ENCODE assay signal across 28 mouse cellular contexts in genomic region chr1:82329954-82330247, GRCm38 (mm10). TPM values are rescaled to one million over a fixed set of nuclear protein-coding genes. Genes with fewer than 3 reads are reported as not detected.
DNase-seq lines count a peak whose midpoint lies in the region; ATAC-seq and TF ChIP-seq lines count a peak whose summit lies in the region.
"Had no signal": no experiment of that assay in that cellular context is flagged by ENCODE, and none has a peak within 500 bp of the region (broad histone marks: within the 10 kb centered on the region; RNA-seq: fewer than 3 reads in every experiment).

No protein-coding gene starts in this region.

- peak; percentile 74 for ATAC-seq in hindbrain, embryonic 11.5 days (ENCODE audit: low FRiP score)
- ATAC-seq in hindbrain, embryonic 13.5 days (ENCODE audit: low FRiP score): no peak
- peak; percentile 73 for ATAC-seq in midbrain, embryonic 11.5 days (ENCODE audit: low FRiP score)
- no peak for ATAC-seq in midbrain, postnatal 0 days (ENCODE audit: low FRiP score)
- ATAC-seq in midbrain, embryonic 15.5 days (replicated peaks): no peak
- ATAC-seq: CD4-positive, CD25-positive, alpha-beta regulatory T cell, adult 4 months; inflammation-experienced regulatory T-cells, adult 6 months; intestine, embryonic 16.5 days had no signal

- TF ChIP-seq CTCF in midbrain, postnatal 0 days (IDR thresholded peaks at IDR 0.05): no peak

- H3K9ac ChIP-seq in hindbrain, embryonic 11.5 days (ENCODE audit: low read depth, low read length): no peak overlapping the region
- no peak overlapping the region for H3K9ac ChIP-seq in hindbrain, embryonic 13.5 days
- no peak overlapping the region for H3K9ac ChIP-seq in midbrain, embryonic 11.5 days (ENCODE audit: low read length)
- no peak overlapping the region for H3K9ac ChIP-seq in midbrain, postnatal 0 days (replicated peaks; ENCODE audit: low read length, poor library complexity, severe bottlenecking)
- H3K9ac ChIP-seq in midbrain, embryonic 15.5 days: no peak overlapping the region
- H3K9ac ChIP-seq: embryonic facial prominence, embryonic 12.5 days; embryonic facial prominence, embryonic 15.5 days; forebrain, embryonic 15.5 days; heart, embryonic 12.5 days; heart, embryonic 15.5 days; hindbrain, embryonic 15.5 days had no signal

- no peaks in the 10 kb centered on the region for H3K36me3 ChIP-seq in hindbrain, embryonic 11.5 days (ENCODE audit: control insufficient read depth, insufficient read depth, low read length)
- H3K36me3 ChIP-seq in hindbrain, embryonic 13.5 days: no peaks in the 10 kb centered on the region
- no peaks in the 10 kb centered on the region for H3K36me3 ChIP-seq in midbrain, embryonic 11.5 days (ENCODE audit: control insufficient read depth, insufficient read depth, low read length)
- H3K36me3 ChIP-seq in midbrain, postnatal 0 days (ENCODE audit: insufficient read depth, low read length): no peaks in the 10 kb centered on the region
- no peaks in the 10 kb centered on the region for H3K36me3 ChIP-seq in midbrain, embryonic 15.5 days (replicated peaks)
- no peaks in the 10 kb centered on the region for H3K36me3 ChIP-seq in midbrain, embryonic 10.5 days
- H3K36me3 ChIP-seq: embryonic facial prominence, embryonic 12.5 days; embryonic facial prominence, embryonic 15.5 days; forebrain, embryonic 15.5 days; heart, embryonic 12.5 days; heart, embryonic 15.5 days; hindbrain, embryonic 15.5 days had no signal

- H3K4me3 ChIP-seq in hindbrain, embryonic 11.5 days (ENCODE audit: low read depth, low read length): no peak overlapping the region
- H3K4me3 ChIP-seq in hindbrain, embryonic 13.5 days: no peak overlapping the region
- no peak overlapping the region for H3K4me3 ChIP-seq in midbrain, embryonic 11.5 days (ENCODE audit: low read depth, low read length)
- H3K4me3 ChIP-seq in midbrain, postnatal 0 days (ENCODE audit: low read depth, low read length): no peak overlapping the region
- no peak overlapping the region for H3K4me3 ChIP-seq in midbrain, embryonic 15.5 days
- no peak overlapping the region for H3K4me3 ChIP-seq in midbrain, embryonic 10.5 days
- H3K4me3 ChIP-seq: embryonic facial prominence, embryonic 12.5 days; embryonic facial prominence, embryonic 15.5 days; forebrain, embryonic 15.5 days; heart, embryonic 12.5 days; heart, embryonic 15.5 days; hindbrain, embryonic 15.5 days had no signal

- H3K27ac ChIP-seq in hindbrain, embryonic 11.5 days (ENCODE audit: low read depth, low read length): 0 out of 2 replicates have a peak overlapping the region, but pooled peaks have one; percentile 30
- no peak overlapping the region for H3K27ac ChIP-seq in hindbrain, embryonic 13.5 days
- no peak overlapping the region for H3K27ac ChIP-seq in midbrain, embryonic 11.5 days (ENCODE audit: low read depth, low read length)
- H3K27ac ChIP-seq in midbrain, postnatal 0 days (ENCODE audit: low read depth, low read length): no peak overlapping the region
- H3K27ac ChIP-seq in midbrain, embryonic 15.5 days: 0 out of 2 replicates have a peak overlapping the region, but pooled peaks have one; percentile 5
- H3K27ac ChIP-seq in midbrain, embryonic 10.5 days (replicated peaks): no peak overlapping the region
- H3K27ac ChIP-seq: embryonic facial prominence, embryonic 12.5 days; embryonic facial prominence, embryonic 15.5 days; forebrain, embryonic 15.5 days; heart, embryonic 15.5 days; hindbrain, embryonic 15.5 days had no signal

- H3K4me1 ChIP-seq in hindbrain, embryonic 11.5 days (replicated peaks; ENCODE audit: control insufficient read depth, insufficient read depth, low read length): no peaks in the 10 kb centered on the region
- H3K4me1 ChIP-seq in hindbrain, embryonic 13.5 days (replicated peaks): 0 out of 2 replicates have a peak, but pooled peaks cover 2% of the 10 kb centered on the region
- H3K4me1 ChIP-seq in midbrain, embryonic 11.5 days (ENCODE audit: control insufficient read depth, insufficient read depth, low read length): peaks cover 2% of the 10 kb centered on the region; the same call in 1 of the 2 replicates
- no peaks in the 10 kb centered on the region for H3K4me1 ChIP-seq in midbrain, postnatal 0 days (ENCODE audit: insufficient read depth, low read length)
- H3K4me1 ChIP-seq in midbrain, embryonic 15.5 days: no peaks in the 10 kb centered on the region
- peaks cover 11% of the 10 kb centered on the region for H3K4me1 ChIP-seq in midbrain, embryonic 10.5 days
- H3K4me1 ChIP-seq: embryonic facial prominence, embryonic 12.5 days; embryonic facial prominence, embryonic 15.5 days; heart, embryonic 12.5 days; heart, embryonic 15.5 days; hindbrain, embryonic 15.5 days had no signal

- H3K27me3 ChIP-seq in hindbrain, embryonic 11.5 days (ENCODE audit: control insufficient read depth, insufficient read depth, low read length): no peaks in the 10 kb centered on the region
- H3K27me3 ChIP-seq in hindbrain, embryonic 13.5 days: no peaks in the 10 kb centered on the region
- no peaks in the 10 kb centered on the region for H3K27me3 ChIP-seq in midbrain, embryonic 11.5 days (ENCODE audit: control insufficient read depth, insufficient read depth, low read length)
- H3K27me3 ChIP-seq in midbrain, postnatal 0 days (ENCODE audit: insufficient read depth, low read length): no peaks in the 10 kb centered on the region
- H3K27me3 ChIP-seq in midbrain, embryonic 15.5 days (replicated peaks): no peaks in the 10 kb centered on the region
- H3K27me3 ChIP-seq in midbrain, embryonic 10.5 days (ENCODE audit: low read depth, poor library complexity, severe bottlenecking): no peaks in the 10 kb centered on the region
- H3K27me3 ChIP-seq: embryonic facial prominence, embryonic 12.5 days; embryonic facial prominence, embryonic 15.5 days; forebrain, embryonic 15.5 days; heart, embryonic 12.5 days; heart, embryonic 15.5 days; hindbrain, embryonic 15.5 days had no signal

- DNase-seq in hindbrain, embryonic 11.5 days (ENCODE audit: low spot score): no peak
- DNase-seq in midbrain, embryonic 11.5 days (ENCODE audit: low spot score, missing footprints): no peak
- DNase-seq in midbrain, postnatal 0 days (ENCODE audit: low spot score): no peak
- no peak for DNase-seq in midbrain, embryonic 10.5 days (ENCODE audit: low spot score)
- no peak for DNase-seq in thymus, postnatal 4 days
- DNase-seq: adrenal gland, adult 2 months; adrenal gland, postnatal 14 days; cerebellum, adult 11 months; cerebellum, adult 2 months; cerebellum, adult 9-11 months; cerebellum, postnatal 25 days; gastrocnemius, postnatal 25 days; heart, adult 18-20 months; heart, postnatal 10 days; heart, postnatal 36 days had no signal

- no peak overlapping the region for H3K4me2 ChIP-seq in hindbrain, embryonic 11.5 days (replicated peaks; ENCODE audit: low read depth, low read length)
- H3K4me2 ChIP-seq in hindbrain, embryonic 13.5 days: no peak overlapping the region
- H3K4me2 ChIP-seq in midbrain, embryonic 11.5 days: no peak overlapping the region
- no peak overlapping the region for H3K4me2 ChIP-seq in midbrain, postnatal 0 days (ENCODE audit: low read depth, low read length, poor library complexity, severe bottlenecking)
- H3K4me2 ChIP-seq in midbrain, embryonic 15.5 days: no peak overlapping the region
- H3K4me2 ChIP-seq: embryonic facial prominence, embryonic 12.5 days; embryonic facial prominence, embryonic 15.5 days; forebrain, embryonic 15.5 days; heart, embryonic 12.5 days; heart, embryonic 15.5 days; hindbrain, embryonic 15.5 days had no signal

- no peaks in the 10 kb centered on the region for H3K9me3 ChIP-seq in hindbrain, embryonic 11.5 days (ENCODE audit: control insufficient read depth, low read length)
- H3K9me3 ChIP-seq in hindbrain, embryonic 13.5 days: no peaks in the 10 kb centered on the region
- H3K9me3 ChIP-seq in midbrain, embryonic 11.5 days (ENCODE audit: control insufficient read depth, low read length): no peaks in the 10 kb centered on the region
- H3K9me3 ChIP-seq in midbrain, postnatal 0 days (ENCODE audit: low read length): no peaks in the 10 kb centered on the region
- no peaks in the 10 kb centered on the region for H3K9me3 ChIP-seq in midbrain, embryonic 15.5 days
- H3K9me3 ChIP-seq in midbrain, embryonic 10.5 days (replicated peaks): no peaks in the 10 kb centered on the region
- H3K9me3 ChIP-seq: embryonic facial prominence, embryonic 12.5 days; embryonic facial prominence, embryonic 15.5 days; forebrain, embryonic 15.5 days; heart, embryonic 12.5 days; heart, embryonic 15.5 days; hindbrain, embryonic 15.5 days had no signal

RNA-seq across cellular contexts. Expression of gene Rhbdd1, which starts 13.6 kb away (rescaled TPM):
- polyA plus RNA-seq in hindbrain, embryonic 11.5 days (2014; fragmentation: Nextera tagmentation; extraction: Ambion mirVana): 7.1 and 7.3 TPM in 2 replicates
- 4.3 and 5.4 TPM in 2 replicates for polyA plus RNA-seq in hindbrain, embryonic 13.5 days (2015; fragmentation: Nextera tagmentation; extraction: Ambion mirVana)
- polyA plus RNA-seq in midbrain, embryonic 11.5 days (2014; fragmentation: Nextera tagmentation; extraction: Ambion mirVana): 7.2 and 7.7 TPM in 2 replicates
- 3.6 and 6.9 TPM in 2 replicates for total RNA-seq in midbrain, postnatal 0 days (2014; rRNA removed)
- 2.3 and 2.8 TPM in 2 replicates for polyA plus RNA-seq in midbrain, postnatal 0 days (2015; fragmentation: Nextera tagmentation; extraction: Ambion mirVana)
- 3.2 and 4.2 TPM in 2 replicates for polyA plus RNA-seq in midbrain, embryonic 15.5 days (2015; fragmentation: Nextera tagmentation; extraction: Ambion mirVana)
- polyA plus RNA-seq in midbrain, embryonic 10.5 days (2016; fragmentation: Nextera tagmentation; extraction: Ambion mirVana): 8.8 and 9.9 TPM in 2 replicates

RNA-seq across cellular contexts. Expression of gene Irs1, which starts 38.7 kb away (rescaled TPM):
- 7.4 and 8.7 TPM in 2 replicates for polyA plus RNA-seq in hindbrain, embryonic 11.5 days (2014; fragmentation: Nextera tagmentation; extraction: Ambion mirVana)
- 8.5 and 8.7 TPM in 2 replicates for polyA plus RNA-seq in hindbrain, embryonic 13.5 days (2015; fragmentation: Nextera tagmentation; extraction: Ambion mirVana)
- 5.3 and 5.9 TPM in 2 replicates for polyA plus RNA-seq in midbrain, embryonic 11.5 days (2014; fragmentation: Nextera tagmentation; extraction: Ambion mirVana)
- 56.9 and 61.2 TPM in 2 replicates for total RNA-seq in midbrain, postnatal 0 days (2014; rRNA removed)
- polyA plus RNA-seq in midbrain, postnatal 0 days (2015; fragmentation: Nextera tagmentation; extraction: Ambion mirVana): 4.7 and 5.0 TPM in 2 replicates
- 7.5 and 8.2 TPM in 2 replicates for polyA plus RNA-seq in midbrain, embryonic 15.5 days (2015; fragmentation: Nextera tagmentation; extraction: Ambion mirVana)
- polyA plus RNA-seq in midbrain, embryonic 10.5 days (2016; fragmentation: Nextera tagmentation; extraction: Ambion mirVana): 7.3 and 8.4 TPM in 2 replicates
- total RNA-seq: common myeloid progenitor, adult 5-6 weeks; MEL had no signal
- polyA plus RNA-seq: CD4-positive, CD25-positive, alpha-beta regulatory T cell, adult 4 months; inflammation-experienced regulatory T-cells, adult 6 months had no signal

Comparison
In these comparisons a context has a peak if more than half of its experiments do, and no peak if none do; other contexts are left out.
1. ATAC-seq: peak in hindbrain, embryonic 11.5 days (single experiment) and midbrain, embryonic 11.5 days (single experiment); none in hindbrain, embryonic 13.5 days (single experiment), midbrain, postnatal 0 days (single experiment) and midbrain, embryonic 15.5 days (single experiment).
2. H3K27ac ChIP-seq: peak in hindbrain, embryonic 11.5 days (single experiment) and midbrain, embryonic 15.5 days (single experiment); none in hindbrain, embryonic 13.5 days (single experiment), midbrain, embryonic 11.5 days (single experiment), midbrain, postnatal 0 days (single experiment) and midbrain, embryonic 10.5 days (single experiment).